Mouse (Mus musculus) retina, postnatal 7 days (tissue): ENCODE data around the gene F7.

ENCODE experiments used
- DNase-seq: peaks from one replicate; pipeline ENCODE4 v3.0.0-alpha.2; 2012; ENCODE audit warnings: low read depth, low spot score

Gene F7

GRCm38 (mm10) chr8:13025487-13026224 lies at the start of gene F7:
TSS of gene F7 (plus strand) at chr8:13026034.
- DNase-seq, result no peak

- DNase-seq, result no peak
Measured at GRCm38 (mm10) chr8:12976290-12976689, 49.5 kb upstream of the F7 start.

DNA sequence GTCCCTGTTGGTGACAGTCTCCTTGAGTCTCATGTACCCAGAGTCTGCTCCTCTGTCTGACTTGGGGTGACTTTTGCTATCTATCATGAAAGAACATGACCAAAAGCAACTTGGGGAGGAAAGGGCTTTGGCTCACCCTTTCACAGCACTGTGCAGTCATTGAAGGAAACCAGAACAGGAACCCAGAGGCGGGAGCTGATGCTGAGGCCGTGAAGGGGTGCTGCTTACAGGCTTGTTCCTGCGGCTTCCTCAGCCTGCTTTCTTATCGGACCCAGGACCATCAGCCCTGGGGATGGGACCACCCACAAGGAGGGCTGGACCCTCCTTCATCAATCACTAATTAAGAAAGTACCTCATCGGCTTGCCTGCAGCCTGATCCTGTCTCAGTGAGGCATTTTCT lies 49.1 kb upstream of the F7 start:
- no peak for DNase-seq

DNA sequence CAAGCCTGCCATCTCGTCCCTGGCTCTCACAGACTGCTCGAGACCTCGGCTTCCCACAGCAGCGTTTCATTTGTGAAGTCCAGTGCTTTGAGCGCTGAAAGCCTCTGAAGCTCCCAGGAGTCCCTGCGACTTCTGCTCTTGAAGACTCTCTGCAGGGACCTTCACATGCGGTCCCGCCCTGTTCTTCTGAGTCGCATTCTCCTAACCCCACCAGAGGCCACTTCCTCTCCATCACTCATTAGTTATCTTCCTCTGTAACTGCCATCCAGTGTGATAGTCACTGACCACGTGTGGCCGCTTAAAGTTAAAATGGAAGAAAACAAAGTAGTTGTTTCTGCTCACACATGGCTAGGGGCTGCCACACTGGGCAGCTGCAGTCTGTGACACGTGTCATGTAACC lies 48.5 kb upstream of the F7 start:
- DNase-seq, result no peak

DNA sequence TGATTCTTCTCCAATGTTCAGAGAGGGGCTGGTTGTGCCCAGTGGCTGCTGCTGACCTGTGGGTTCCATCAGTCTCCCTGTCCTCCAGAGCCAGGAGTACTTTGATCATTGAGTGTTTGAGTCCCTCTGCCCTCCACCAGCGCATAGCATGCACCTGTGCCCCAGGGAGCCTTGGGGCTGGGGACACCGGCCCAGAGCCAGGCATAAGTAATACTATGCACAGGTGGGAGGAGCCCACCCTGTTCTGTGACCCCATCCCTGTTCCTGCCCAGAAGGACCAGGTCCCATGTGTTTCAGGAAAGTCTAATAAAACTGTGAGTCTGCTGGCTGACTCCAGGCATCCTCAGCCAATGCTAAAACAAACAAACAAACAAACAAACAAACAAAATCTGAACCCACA lies 47.5 kb upstream of the F7 start:
- DNase-seq, result no peak

DNA sequence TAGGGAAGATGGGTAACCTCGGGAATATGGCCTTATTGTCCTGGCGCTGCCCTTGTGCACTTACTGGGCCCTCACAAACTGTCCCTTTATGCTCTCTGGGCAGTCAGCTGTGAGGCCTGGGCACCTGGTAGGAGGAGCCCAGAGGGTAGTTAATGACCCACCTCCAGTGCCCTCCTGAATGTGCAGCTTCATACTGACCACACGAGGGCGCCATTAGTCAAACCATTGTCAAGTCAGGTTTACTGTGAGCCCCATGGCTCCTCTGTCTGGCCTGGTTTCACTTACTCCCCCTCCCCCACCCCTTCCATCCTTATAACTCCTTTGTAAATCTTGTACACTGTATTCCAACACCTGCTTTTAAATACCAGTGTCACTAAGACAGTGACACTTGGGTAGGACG lies 47.1 kb upstream of the F7 start:
- DNase-seq, result peak; percentile 64

DNA sequence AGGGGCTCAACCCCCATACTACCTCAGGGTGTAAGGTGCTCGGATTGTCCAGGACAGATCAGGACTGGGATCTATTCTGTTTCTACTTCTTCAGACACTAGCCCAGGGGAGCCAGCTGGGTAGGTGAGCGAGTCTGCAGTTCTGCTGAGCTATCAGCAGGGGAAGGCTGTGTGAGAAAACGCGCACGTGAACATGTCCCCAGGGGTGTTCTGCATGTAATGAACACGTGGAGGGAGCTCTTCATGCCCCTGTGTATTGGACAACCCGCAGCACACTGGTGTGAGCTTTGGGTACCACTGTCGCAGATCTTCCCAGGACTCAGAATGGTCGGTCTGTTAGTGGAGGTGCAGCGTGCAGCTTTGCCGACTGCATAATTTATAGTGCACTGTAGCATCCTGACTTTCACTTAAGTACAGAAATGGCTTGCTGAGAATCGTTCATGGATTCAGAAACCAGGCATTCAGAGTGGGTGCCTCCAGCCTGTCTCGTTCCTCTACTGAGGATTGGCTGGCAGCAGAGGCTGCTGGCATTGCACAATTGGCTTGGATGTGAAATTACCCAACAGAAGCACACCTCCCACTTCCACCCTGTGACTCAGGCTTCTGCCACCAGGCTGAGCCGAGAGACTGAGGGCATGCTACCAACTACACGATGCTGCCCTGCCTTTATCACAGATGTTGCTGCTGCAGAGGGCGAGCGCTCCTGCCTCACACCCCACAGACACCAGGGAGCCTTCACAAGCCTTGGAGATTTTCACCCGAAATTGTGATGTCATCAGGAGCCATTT lies 42.0 kb upstream of the F7 start:
- no peak for DNase-seq

DNA sequence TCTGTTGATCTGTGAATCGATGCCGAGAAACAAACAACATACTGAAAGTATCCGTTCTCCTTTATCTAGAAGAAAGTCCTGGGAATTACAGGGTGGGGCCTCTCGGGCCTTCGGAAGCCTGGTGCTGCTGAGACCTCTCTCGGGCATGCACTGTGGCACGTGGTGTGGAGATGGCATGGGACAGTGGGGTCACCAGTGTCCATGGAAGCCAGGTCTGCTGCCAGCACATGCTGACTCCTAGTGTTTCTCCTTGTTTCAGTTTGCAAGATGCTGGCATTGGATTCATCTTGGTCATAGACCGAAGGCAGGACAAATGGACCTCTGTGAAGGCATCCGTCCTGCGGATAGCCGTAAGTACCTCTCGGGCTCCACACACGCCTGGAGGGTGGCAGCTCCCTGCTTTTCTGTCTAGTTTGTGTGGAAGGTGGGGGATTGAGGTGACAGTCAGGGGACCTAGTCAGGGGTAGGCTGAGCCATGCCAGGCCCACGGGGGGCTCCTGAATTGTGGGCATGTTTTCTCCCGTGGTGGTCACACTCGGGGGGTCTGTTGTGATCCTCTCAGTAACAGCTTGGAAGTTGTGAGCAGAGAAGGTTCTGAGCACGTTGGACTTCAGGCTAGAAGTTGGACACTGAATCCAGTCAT lies 41.1 kb upstream of the F7 start:
- DNase-seq, result no peak

DNA sequence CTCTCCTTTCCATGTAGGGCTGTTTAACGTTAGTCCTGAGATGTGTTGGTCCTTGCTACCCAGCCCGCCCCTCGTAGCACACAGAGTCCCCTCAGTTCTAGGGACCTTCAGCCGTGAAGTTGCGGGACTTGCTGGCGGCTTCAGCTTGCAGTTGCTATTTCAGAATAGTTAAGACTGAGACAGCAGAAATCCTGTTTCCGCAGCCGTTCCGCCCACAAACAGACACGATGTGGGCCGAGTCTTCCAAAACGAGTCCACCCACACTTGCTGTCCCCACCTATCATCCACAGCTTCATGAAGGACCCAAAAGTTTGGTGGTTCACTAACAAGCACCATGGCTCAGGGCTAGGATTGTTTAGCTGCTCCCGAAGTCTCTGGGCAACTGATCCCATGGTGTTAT lies 40.6 kb upstream of the F7 start:
- no peak for DNase-seq

DNA sequence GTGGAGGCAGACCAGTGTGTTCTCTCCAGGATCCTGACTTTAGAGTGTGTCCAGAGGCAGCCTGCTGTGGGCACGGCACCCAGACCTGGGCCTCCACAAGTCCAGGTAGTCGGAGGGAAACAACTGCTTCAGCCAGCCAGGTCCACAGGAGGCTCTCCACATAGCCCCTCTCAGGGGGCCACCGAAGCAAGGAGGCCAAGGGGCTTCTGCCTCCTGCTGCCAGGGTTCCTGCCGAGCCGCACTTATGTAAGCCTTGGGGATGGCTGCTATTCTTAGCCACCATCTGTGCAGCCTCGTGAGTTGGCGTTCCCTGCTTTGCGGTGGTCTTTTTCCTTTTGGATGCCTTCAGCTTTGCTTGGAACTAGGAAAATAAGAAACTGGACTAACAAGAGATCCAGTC lies 38.3 kb upstream of the F7 start:
- no peak for DNase-seq

DNA sequence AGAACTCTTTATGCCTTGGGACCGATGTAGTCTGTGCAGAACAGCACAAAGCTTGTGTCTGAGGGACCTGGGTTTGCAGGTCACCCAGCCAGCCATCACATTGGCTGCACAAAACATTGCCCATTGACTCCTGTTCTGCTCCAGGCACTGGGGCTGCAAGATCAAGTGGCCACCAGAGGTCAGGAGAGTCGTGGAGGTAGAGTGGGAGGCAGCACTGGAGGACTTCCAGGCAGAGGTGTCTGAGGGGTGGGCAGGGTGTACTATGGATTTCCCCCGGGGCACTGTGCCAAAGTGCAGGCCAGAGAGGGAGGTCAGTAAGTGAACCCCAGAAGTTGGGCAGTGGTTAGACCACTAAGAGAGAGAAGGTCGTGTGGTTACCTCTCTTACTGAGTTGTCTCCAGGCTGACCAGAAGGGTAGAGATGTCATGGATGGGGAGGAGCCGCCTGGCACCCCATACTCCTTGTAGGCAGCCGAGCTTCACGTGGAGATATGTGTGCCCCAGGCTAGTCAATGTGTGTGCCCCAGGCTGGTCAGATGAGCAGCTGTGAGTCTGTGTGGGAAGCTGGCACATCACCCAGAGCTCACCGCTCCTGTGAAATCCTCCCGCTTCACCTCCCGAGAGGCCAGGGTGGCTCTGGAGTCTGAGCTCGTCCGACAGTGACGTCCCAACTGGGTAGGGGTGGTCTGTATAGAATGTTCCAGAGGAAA lies 37.0 kb upstream of the F7 start:
- no peak for DNase-seq

DNA sequence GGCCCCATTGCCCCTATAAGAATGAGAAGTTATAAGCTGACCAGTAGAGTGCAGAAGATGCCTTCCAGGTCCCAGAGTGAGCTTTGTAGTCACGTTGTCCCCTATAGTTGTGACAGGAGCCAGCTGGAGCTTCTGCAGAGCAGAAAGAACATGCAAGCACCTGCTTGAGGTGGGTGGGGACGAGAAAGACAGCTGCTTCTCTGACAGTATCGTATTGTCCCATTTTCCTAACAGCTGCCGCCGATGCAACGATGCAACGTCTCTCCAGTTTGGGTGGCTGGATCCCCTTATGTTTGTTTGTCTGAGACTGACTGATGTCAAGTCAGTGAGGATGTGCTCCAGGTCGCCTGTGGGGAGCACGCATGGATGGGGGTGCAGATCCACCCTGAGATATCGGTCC lies 34.4 kb upstream of the F7 start:
- DNase-seq, result no peak

GRCm38 (mm10) chr8:12994468-12994867 lies 31.4 kb upstream of the F7 start:
- DNase-seq, result no peak

DNA sequence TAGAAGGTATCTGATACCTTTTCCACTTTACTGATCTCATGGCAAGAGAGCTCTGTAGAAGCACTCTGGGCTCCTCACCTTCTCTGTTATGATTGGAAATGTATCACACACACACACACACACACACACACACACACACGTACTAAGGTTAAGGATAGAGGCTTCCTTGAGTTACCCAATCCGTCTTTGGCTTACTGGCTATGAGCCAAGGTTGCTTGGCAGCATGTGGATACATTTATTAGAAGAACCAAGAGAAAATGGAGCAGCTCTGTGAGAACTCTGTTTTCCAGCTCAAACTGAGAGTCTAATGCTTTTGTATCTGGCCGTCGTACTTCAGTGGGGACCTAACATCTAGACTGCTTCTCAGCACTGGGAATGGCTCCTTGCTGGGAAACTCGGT lies 30.4 kb upstream of the F7 start:
- no peak for DNase-seq

- no peak for DNase-seq
Measured at GRCm38 (mm10) chr8:12996831-12997275, 29.0 kb upstream of the F7 start.

DNA sequence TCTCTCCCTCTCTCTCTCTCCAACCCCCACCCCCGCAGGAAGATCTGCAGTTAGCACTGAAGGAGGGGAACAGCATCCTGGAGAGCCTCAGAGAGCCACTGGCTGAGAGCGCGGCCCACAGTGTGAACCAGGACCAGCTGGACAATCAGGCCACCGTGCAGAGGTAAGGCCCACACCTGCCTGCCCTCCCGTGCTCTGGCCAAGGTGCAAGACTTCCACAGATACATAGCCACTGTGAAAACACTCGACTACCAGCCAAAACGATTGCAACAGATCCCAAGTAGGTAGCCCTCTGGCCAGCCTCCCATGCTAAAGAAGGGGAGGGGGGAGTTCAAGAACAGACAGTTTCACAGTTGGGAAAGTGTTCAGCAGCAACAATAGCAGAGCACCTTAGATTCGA lies 27.5 kb upstream of the F7 start:
- no peak for DNase-seq

DNA sequence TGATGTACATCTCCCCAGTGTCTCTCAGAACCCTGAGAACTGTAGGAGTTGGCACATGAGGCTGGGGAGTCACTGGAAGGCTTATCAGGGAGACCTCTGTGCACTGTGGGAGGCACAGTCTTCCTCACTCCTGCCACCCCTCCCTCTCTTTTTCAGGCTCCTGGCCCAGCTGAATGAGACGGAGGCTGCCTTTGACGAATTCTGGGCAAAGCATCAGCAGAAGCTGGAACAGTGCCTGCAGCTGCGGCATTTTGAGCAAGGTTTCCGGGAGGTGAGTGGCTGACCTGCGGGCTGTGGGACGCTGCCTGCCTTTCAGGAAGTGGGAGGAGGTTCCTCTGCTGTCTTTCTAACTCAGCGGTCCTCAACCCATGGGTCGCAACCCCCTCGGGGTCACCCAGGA lies 26.0 kb upstream of the F7 start:
- DNase-seq, result no peak

GRCm38 (mm10) chr8:13007458-13007857 lies 18.4 kb upstream of the F7 start:
- no peak for DNase-seq

DNA sequence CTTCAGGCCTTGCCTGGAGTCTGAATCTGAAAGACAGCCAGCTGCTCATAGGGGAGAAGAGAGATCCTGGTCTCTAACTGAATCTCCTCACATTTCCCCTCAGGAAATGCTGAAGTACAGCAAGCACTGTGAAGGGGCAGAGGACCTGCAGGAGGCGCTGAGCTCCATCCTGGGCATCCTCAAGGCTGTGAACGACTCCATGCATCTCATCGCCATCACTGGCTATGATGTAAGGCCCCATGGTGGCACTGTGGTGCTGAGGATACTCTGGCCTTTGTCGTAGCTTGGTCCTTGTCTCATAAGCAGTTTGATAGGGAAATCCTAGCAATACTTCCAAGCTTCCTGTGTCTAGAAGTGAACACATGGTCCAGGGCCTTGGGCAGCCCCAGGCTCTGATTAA lies 15.5 kb upstream of the F7 start:
- no peak for DNase-seq

- DNase-seq, result no peak
Measured at GRCm38 (mm10) chr8:13019560-13019959, 6.3 kb upstream of the F7 start.

DNA sequence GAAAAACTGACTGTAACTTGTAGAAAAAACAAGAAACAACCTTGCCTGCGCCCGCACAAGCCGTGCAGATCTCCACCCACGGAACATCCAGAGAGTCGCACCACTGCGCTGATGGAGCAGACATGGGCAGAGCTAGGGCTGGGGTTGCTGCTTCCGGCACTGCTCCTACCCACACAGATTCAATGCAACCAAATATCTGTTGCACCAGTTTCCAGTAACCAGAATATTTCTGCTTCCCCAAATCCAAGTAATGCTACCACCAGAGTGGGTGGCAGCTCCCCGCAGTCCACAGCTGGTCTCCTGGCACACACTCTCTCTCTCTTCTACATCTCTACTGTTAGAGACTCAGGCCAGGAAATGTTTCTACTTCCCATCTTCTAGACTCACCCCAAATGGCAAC lies 4.0 kb upstream of the F7 start:
- DNase-seq, result no peak

GRCm38 (mm10) chr8:13027615-13028014 lies 1.8 kb downstream of the F7 start:
- no peak for DNase-seq
